Mouse (Mus musculus) inflammation-experienced regulatory T-cells, adult 6 months (primary cell): ENCODE data around the gene Ssr1. TPM values are rescaled to one million over a fixed set of nuclear protein-coding genes. Genes with fewer than 3 reads are reported as not detected.

Source experiments
- polyA plus RNA-seq, 3 experiments: library from polyadenylated mRNA; unstranded; fragments of 100-300 nt; shearing (Covaris generic); gene quantifications; one replicate each; pipeline ENCODE4 v1.2.1; 2017

Ssr1 gene
- polyA plus RNA-seq, 3 experiments from 2014 or later: 90.4 to 169 (median 97.7) TPM

Other genes with a start within 250 kb of the Ssr1 start
- gene Rreb1, start 215.8 kb downstream of the Ssr1 start, polyA plus RNA-seq: 1 to 10 TPM in 2 of 3 experiments, under 1 TPM in 1; 0.91 to 6.8 (median 5.0) TPM
- gene Riok1, start 42.8 kb upstream of the Ssr1 start, polyA plus RNA-seq: 100 to 1,000 TPM in 1 of 3 experiments, 10 to 100 TPM in 2; 86.6 to 129 (median 91.8) TPM
- 1 to 10 TPM; 1.1 to 3.9 (median 1.5) TPM for gene Cage1, start 42.9 kb upstream of the Ssr1 start, polyA plus RNA-seq
- under 1 TPM; 0.09 to 0.31 (median 0.28) TPM for gene Dsp, start 157.1 kb upstream of the Ssr1 start, polyA plus RNA-seq
- 10 to 100 TPM; 50.6 to 77.0 (median 52.7) TPM for gene Snrnp48, start 210.7 kb upstream of the Ssr1 start, polyA plus RNA-seq